Mouse (Mus musculus) brain, embryonic 14.5 days (tissue): ENCODE measurements around the gene Nrp1. TPM values are rescaled to one million over a fixed set of nuclear protein-coding genes. Genes with fewer than 3 reads are reported as not detected.

ENCODE experiments used
- DNase-seq: peaks from one replicate; pipeline ENCODE4 v3.0.0-alpha.2; 2011; ENCODE audit warnings: low read depth
- CTCF ChIP-seq: fragments of 200-500 bp; IDR thresholded peaks from 2 replicates; pipeline ENCODE4 v1.5.1; 2012; ENCODE audit warnings: inconsistent platforms, mild to moderate bottlenecking, moderate library complexity, borderline replicate concordance; ENCODE audit not compliant: insufficient read depth, insufficient read length; ENCODE audit errors: extremely low read depth
- POLR2A ChIP-seq: fragments of 200-500 bp; IDR thresholded peaks from 2 replicates; pipeline ENCODE4 v1.6.1; 2012; ENCODE audit warnings: mild to moderate bottlenecking, inconsistent platforms, borderline replicate concordance; ENCODE audit not compliant: poor library complexity, insufficient read depth, insufficient read length, severe bottlenecking; ENCODE audit errors: extremely low read depth
- polyA plus RNA-seq: library from polyadenylated mRNA; depleted of rRNA; stranded (reverse); fragments of >200 nt; gene quantifications from 2 replicates; pipeline ENCODE4 v1.2.3, GENCODE M21; 2012

Nrp1 gene
- polyA plus RNA-seq, 1 experiment: 36.2 TPM

GRCm38 (mm10) chr8:128356170-128356569 is 2.2 kb upstream of the Nrp1 start:
- TF ChIP-seq CTCF (no peak), POLR2A (no peak)
- no peak for DNase-seq

- peak; percentile 77 for DNase-seq
- TF ChIP-seq POLR2A (no peak), CTCF (peak; percentile 33; the same call in 1 of the 2 replicates)
These were observed 1.4 kb upstream of the Nrp1 start for GRCm38 (mm10) chr8:128356796-128357539.

GRCm38 (mm10) chr8:128357540-128358405 is 631 bp upstream of the Nrp1 start:
- TF ChIP-seq CTCF: peak; percentile 64
- no peak for TF ChIP-seq POLR2A
- peak; percentile 91 for DNase-seq

- DNase-seq: peak; percentile 89
- TF ChIP-seq POLR2A (no peak), CTCF (no peak)
These were observed 534 bp downstream of the Nrp1 start for GRCm38 (mm10) chr8:128358756-128359520.

GRCm38 (mm10) chr8:128359521-128360318 is 1.3 kb downstream of the Nrp1 start:
- DNase-seq: peak; percentile 75
- TF ChIP-seq CTCF: no peak
- TF ChIP-seq POLR2A: no peak

GRCm38 (mm10) chr8:128361343-128361870 is 3.0 kb downstream of the Nrp1 start:
- DNase-seq: peak; percentile 55
- TF ChIP-seq POLR2A: no peak
- no peak for TF ChIP-seq CTCF

- peak; percentile 94 for DNase-seq
- TF ChIP-seq CTCF (peak; percentile 90), POLR2A (no peak)
These were observed 4.7 kb downstream of the Nrp1 start for GRCm38 (mm10) chr8:128362940-128363595.

- TF ChIP-seq POLR2A: no peak
- no peak for TF ChIP-seq CTCF
- no peak for DNase-seq
These were observed 12.1 kb downstream of the Nrp1 start for GRCm38 (mm10) chr8:128370496-128370895.

- DNase-seq: no peak
These were observed 12.6 kb downstream of the Nrp1 start for GRCm38 (mm10) chr8:128371026-128371425.

GRCm38 (mm10) chr8:128371789-128372188 is 13.4 kb downstream of the Nrp1 start:
- TF ChIP-seq POLR2A: no peak
- TF ChIP-seq CTCF: no peak
- DNase-seq: no peak

More at GRCm38 (mm10) chr8:128371026-128371425, 12.6 kb downstream of the Nrp1 start:
- TF ChIP-seq POLR2A (no peak), CTCF (no peak)

- TF ChIP-seq POLR2A (no peak), CTCF (no peak)
- DNase-seq: peak; percentile 79
These were observed 14.3 kb downstream of the Nrp1 start for GRCm38 (mm10) chr8:128372724-128373123.
